Comparison of ENCODE assay signal across 15 mouse cellular contexts in genomic region chr8:114458113-114458784, GRCm38 (mm10). TPM values are rescaled to one million over a fixed set of nuclear protein-coding genes. Genes with fewer than 3 reads are reported as not detected.
DNase-seq lines count a peak whose midpoint lies in the region; ATAC-seq and TF ChIP-seq lines count a peak whose summit lies in the region.
"Had no signal": no experiment of that assay in that cellular context is flagged by ENCODE, and none has a peak within 500 bp of the region (broad histone marks: within the 10 kb centered on the region; RNA-seq: fewer than 3 reads in every experiment).

No protein-coding gene starts in this region.

- H3K9me3 ChIP-seq in liver, embryonic 11.5 days (ENCODE audit: control insufficient read depth, low read length): no peaks in the 10 kb centered on the region
- no peaks in the 10 kb centered on the region for H3K9me3 ChIP-seq in stomach, embryonic 14.5 days (ENCODE audit: control insufficient read depth, low read depth, low read length)
- H3K9me3 ChIP-seq in midbrain, embryonic 10.5 days (replicated peaks): no peaks in the 10 kb centered on the region
- H3K9me3 ChIP-seq: hindbrain, embryonic 10.5 days had no signal

- peaks cover 4% of the 10 kb centered on the region; the same call in 1 of the 2 replicates for H3K36me3 ChIP-seq in liver, adult 2 months (ENCODE audit: control insufficient read depth, insufficient read depth, low read length)
- no peaks in the 10 kb centered on the region for H3K36me3 ChIP-seq in liver, embryonic 11.5 days (ENCODE audit: control insufficient read depth, insufficient read depth, low read length)
- H3K36me3 ChIP-seq in stomach, embryonic 14.5 days (ENCODE audit: control insufficient read depth, insufficient read depth, low read length): no peaks in the 10 kb centered on the region
- no peaks in the 10 kb centered on the region for H3K36me3 ChIP-seq in midbrain, embryonic 10.5 days
- H3K36me3 ChIP-seq: hindbrain, embryonic 10.5 days had no signal

- no peak for TF ChIP-seq CTCF in liver, adult 2 months (IDR thresholded peaks at IDR 0.05; ENCODE audit: low read depth, low read length)

- no peak overlapping the region for H3K27ac ChIP-seq in liver, adult 2 months (replicated peaks; ENCODE audit: insufficient read depth, low read depth, low read length)
- H3K27ac ChIP-seq in liver, embryonic 11.5 days (ENCODE audit: low read depth, low read length): no peak overlapping the region
- peak overlapping the region; percentile 56; the same call in 1 of the 2 replicates for H3K27ac ChIP-seq in stomach, embryonic 14.5 days (ENCODE audit: low read length)
- no peak overlapping the region for H3K27ac ChIP-seq in midbrain, embryonic 10.5 days (replicated peaks)
- H3K27ac ChIP-seq: hindbrain, embryonic 10.5 days had no signal

- intact Hi-C loops in heart, postnatal 14 days (cut with DNase I): no loop called here

- 84% methylated on average over 25 of the region's 25 CpGs for WGBS in liver, adult 2 months
- 75% methylated on average over 25 of the region's 25 CpGs for WGBS in liver, embryonic 11.5 days
- WGBS in stomach, embryonic 14.5 days: 38% methylated on average over 25 of the region's 25 CpGs
- 80% methylated on average over 25 of the region's 25 CpGs for WGBS in midbrain, embryonic 10.5 days

- peak; percentile 41 for DNase-seq in gastrocnemius, adult 18-20 months (ENCODE audit: low spot score)
- no peak for DNase-seq in gastrocnemius, postnatal 4 days (ENCODE audit: low spot score in 2 of 2)
- DNase-seq in liver, adult 2 months (ENCODE audit: extremely low read depth, low read depth, low spot score): peak; percentile 26
- no peak for DNase-seq in liver, embryonic 11.5 days (ENCODE audit: low spot score)
- peak; percentile 34 to 46 for DNase-seq in heart, postnatal 14 days
- no peak for DNase-seq in liver
- DNase-seq in midbrain, embryonic 10.5 days (ENCODE audit: low spot score): no peak
- DNase-seq: adrenal gland, postnatal 36 days; right cerebral cortex, adult 18-20 months; thymus, adult 18-20 months had no signal

- no peak overlapping the region for H3K4me2 ChIP-seq in liver, embryonic 11.5 days
- H3K4me2 ChIP-seq in stomach, embryonic 14.5 days (replicated peaks; ENCODE audit: low read depth, low read length): peak overlapping the region; percentile 23

- no peaks in the 10 kb centered on the region for H3K4me1 ChIP-seq in liver, adult 2 months (ENCODE audit: control insufficient read depth, insufficient read depth, low read length)
- peaks cover 4% of the 10 kb centered on the region for H3K4me1 ChIP-seq in liver, embryonic 11.5 days (replicated peaks; ENCODE audit: control insufficient read depth, insufficient read depth, low read length)
- H3K4me1 ChIP-seq in stomach, embryonic 14.5 days (ENCODE audit: control insufficient read depth, insufficient read depth, low read length): no peaks in the 10 kb centered on the region; the same call in 1 of the 2 replicates
- H3K4me1 ChIP-seq in midbrain, embryonic 10.5 days: peaks cover 5% of the 10 kb centered on the region

- TF ChIP-seq POLR2A in liver, adult 2 months (IDR thresholded peaks at IDR 0.05; ENCODE audit: extremely low read depth, insufficient read depth, low read length): no peak

- no peaks in the 10 kb centered on the region for H3K27me3 ChIP-seq in liver, adult 2 months (ENCODE audit: control insufficient read depth, insufficient read depth, low read length)
- H3K27me3 ChIP-seq in liver, embryonic 11.5 days (replicated peaks; ENCODE audit: control insufficient read depth, insufficient read depth, low read length): no peaks in the 10 kb centered on the region
- H3K27me3 ChIP-seq in stomach, embryonic 14.5 days (ENCODE audit: control insufficient read depth, insufficient read depth, low read length): no peaks in the 10 kb centered on the region
- peaks cover 5% of the 10 kb centered on the region; the same call in 1 of the 2 replicates for H3K27me3 ChIP-seq in midbrain, embryonic 10.5 days (ENCODE audit: low read depth, poor library complexity, severe bottlenecking)
- H3K27me3 ChIP-seq: Patski had no signal

- no peak overlapping the region for H3K4me3 ChIP-seq in liver, adult 2 months (ENCODE audit: insufficient read depth, low read depth, low read length)
- no peak overlapping the region for H3K4me3 ChIP-seq in liver, embryonic 11.5 days (ENCODE audit: low read depth, low read length)
- H3K4me3 ChIP-seq in stomach, embryonic 14.5 days (ENCODE audit: low read depth, low read length): no peak overlapping the region
- H3K4me3 ChIP-seq in midbrain, embryonic 10.5 days: no peak overlapping the region
- H3K4me3 ChIP-seq: hindbrain, embryonic 10.5 days had no signal

- H3K9ac ChIP-seq in liver, adult 2 months (ENCODE audit: low read depth, low read length): no peak overlapping the region
- no peak overlapping the region for H3K9ac ChIP-seq in liver, embryonic 11.5 days (ENCODE audit: low read depth, low read length)
- H3K9ac ChIP-seq in stomach, embryonic 14.5 days (replicated peaks; ENCODE audit: low read depth, low read length): no peak overlapping the region

- no peaks in the 10 kb centered on the region for H3K79me2 ChIP-seq in liver, adult 2 months (ENCODE audit: control insufficient read depth, insufficient read depth, low read length)

- no peak for ATAC-seq in liver, embryonic 11.5 days (replicated peaks; ENCODE audit: low FRiP score)
- peak; percentile 70; the same call in 1 of the 2 replicates for ATAC-seq in stomach, embryonic 14.5 days (ENCODE audit: insufficient number of reproducible peaks, insufficient read depth, low FRiP score, low read depth)
- ATAC-seq: Patski had no signal

RNA-seq across cellular contexts. Expression of gene Wwox, which starts 18.8 kb away (rescaled TPM):
- total RNA-seq in gastrocnemius, adult 18-20 months (2021): 1 to 10 TPM; 5.6 to 6.1 TPM
- total RNA-seq in gastrocnemius, postnatal 4 days (2021): 10 to 100 TPM; 10.9 to 11.5 TPM
- 9.9 and 10.0 TPM in 2 replicates for total RNA-seq in liver, adult 2 months (2014; rRNA removed)
- 5.1 and 7.2 TPM in 2 replicates for polyA plus RNA-seq in liver, adult 2 months (2012; rRNA removed)
- 7.3 and 9.1 TPM in 2 replicates for polyA plus RNA-seq in liver, embryonic 11.5 days (2014; fragmentation: Nextera tagmentation; extraction: Ambion mirVana)
- 1 to 10 TPM; 5.6 to 6.5 TPM for total RNA-seq in heart, postnatal 14 days (2021)
- polyA plus RNA-seq in stomach, embryonic 14.5 days (2014; fragmentation: Nextera tagmentation; extraction: Ambion mirVana): 15.4 and 18.1 TPM in 2 replicates
- polyA plus RNA-seq in midbrain, embryonic 10.5 days (2016; fragmentation: Nextera tagmentation; extraction: Ambion mirVana): 10.6 and 13.9 TPM in 2 replicates

RNA-seq across cellular contexts. Expression of gene Clec3a, which starts 40.4 kb away (rescaled TPM):
- not detected for total RNA-seq in gastrocnemius, adult 18-20 months (2021)
- total RNA-seq in gastrocnemius, postnatal 4 days (2021): under 1 TPM in 1 of 2 experiments, not detected in 1; 0.86 TPM
- not detected in 2 replicates for total RNA-seq in liver, adult 2 months (2014; rRNA removed)
- polyA plus RNA-seq in liver, adult 2 months (2012; rRNA removed): not detected in 2 replicates
- polyA plus RNA-seq in liver, embryonic 11.5 days (2014; fragmentation: Nextera tagmentation; extraction: Ambion mirVana): not detected in 2 replicates
- not detected for total RNA-seq in heart, postnatal 14 days (2021)
- polyA plus RNA-seq in stomach, embryonic 14.5 days (2014; fragmentation: Nextera tagmentation; extraction: Ambion mirVana): 0.62 and 0.63 TPM in 2 replicates
- polyA plus RNA-seq in midbrain, embryonic 10.5 days (2016; fragmentation: Nextera tagmentation; extraction: Ambion mirVana): not detected in 2 replicates
- total RNA-seq: adrenal gland, postnatal 36 days; layer of hippocampus, postnatal 14 days had no signal
- polyA plus RNA-seq: hindbrain, embryonic 10.5 days; liver, embryonic 16.5 days; Patski had no signal

Comparison
In these comparisons a context has a peak if more than half of its experiments do, and no peak if none do; other contexts are left out.
1. DNase-seq: peak in gastrocnemius, adult 18-20 months (single experiment), liver, adult 2 months (single experiment) and heart, postnatal 14 days (2 of 2); none in gastrocnemius, postnatal 4 days (0 of 2), liver, embryonic 11.5 days (single experiment), liver (single experiment) and midbrain, embryonic 10.5 days (single experiment).